Mouse (Mus musculus) CH12.LX (cell line): ENCODE measurements around the gene Rps2. TPM values are rescaled to one million over a fixed set of nuclear protein-coding genes. Genes with fewer than 3 reads are reported as not detected.

ENCODE experiments used
- DNase-seq: peaks from one replicate; pipeline ENCODE4 v3.0.0-alpha.2; 2013; ENCODE audit errors: extremely low read depth
- H3K27ac ChIP-seq: 2 replicates; pipeline ENCODE4 v1.5.1; 2012; ENCODE audit warnings: low read depth, mild to moderate bottlenecking, control low read depth, moderate library complexity; ENCODE audit not compliant: insufficient read depth
- H3K27me3 ChIP-seq: replicated peaks from 2 replicates; pipeline ENCODE3; 2012; ENCODE audit warnings: inconsistent platforms
- H3K36me3 ChIP-seq, 2 experiments: replicated peaks in 1 of 2; 2 replicates each; pipeline versions ENCODE3 to v1.6.1; 2012; ENCODE audit warnings: inconsistent platforms in 1 of 2, low read length in 1 of 2, mild to moderate bottlenecking in 1 of 2, mixed read lengths in 1 of 2, moderate library complexity in 1 of 2; ENCODE audit not compliant: control insufficient read depth in 1 of 2, insufficient read depth in 1 of 2
- H3K4me1 ChIP-seq, 2 experiments: 2 replicates each; pipeline ENCODE4 v1.6.1; 2012; ENCODE audit warnings: inconsistent platforms in 1 of 2, moderate library complexity in 1 of 2; ENCODE audit not compliant: insufficient read depth in 2 of 2, control insufficient read depth in 1 of 2
- H3K4me2 ChIP-seq: 2 replicates; pipeline ENCODE4 v1.6.1; 2012; ENCODE audit warnings: low read depth, mild to moderate bottlenecking, control low read depth; ENCODE audit not compliant: poor library complexity, insufficient read depth, severe bottlenecking
- H3K4me3 ChIP-seq, 3 experiments: fragments of 150-350 bp in 1 of 3; sonication (generic) in 1 of 3; replicated peaks in 1 of 3; 2 replicates each; pipeline versions ENCODE3 to v1.5.1; 2011 to 2012; ENCODE audit warnings: low read depth in 2 of 3, low read length in 2 of 3, mild to moderate bottlenecking in 2 of 3, moderate library complexity in 2 of 3, control low read depth in 1 of 3, improper control_type of control experiment in 1 of 3, inconsistent platforms in 1 of 3, mixed read lengths in 1 of 3; ENCODE audit not compliant: poor library complexity in 1 of 3
- H3K79me2 ChIP-seq: replicated peaks from 2 replicates; pipeline ENCODE4 v1.6.1; 2012; ENCODE audit warnings: mild to moderate bottlenecking, moderate library complexity; ENCODE audit not compliant: control insufficient read depth, poor library complexity, insufficient read depth, severe bottlenecking; ENCODE audit errors: extremely low read depth
- H3K9ac ChIP-seq: 2 replicates; pipeline ENCODE4 v1.6.1; 2012; ENCODE audit warnings: low read depth, mild to moderate bottlenecking, control low read depth, moderate library complexity; ENCODE audit not compliant: insufficient read depth
- H3K9me3 ChIP-seq: replicated peaks from 2 replicates; pipeline ENCODE3; 2012; ENCODE audit warnings: low read length, inconsistent platforms, mixed read lengths
- BHLHE40 ChIP-seq: IDR thresholded peaks from 2 replicates; pipeline ENCODE4 v1.6.1; 2011; ENCODE audit warnings: mild to moderate bottlenecking, low read depth, low read length, improper control_type of control experiment
- CHD2 ChIP-seq: IDR thresholded peaks from 2 replicates; pipeline ENCODE4 v1.6.1; 2011; ENCODE audit warnings: low read length, improper control_type of control experiment
- CTCF ChIP-seq, 2 experiments: IDR thresholded peaks in 1 of 2; conservative IDR thresholded peaks in 1 of 2; 2 replicates each; pipeline ENCODE4 v1.5.1; 2011 to 2012; ENCODE audit warnings: low read depth in 2 of 2, low read length in 2 of 2, improper control_type of control experiment in 1 of 2, inconsistent platforms in 1 of 2, mild to moderate bottlenecking in 1 of 2, moderate library complexity in 1 of 2
- ELF1 ChIP-seq: IDR thresholded peaks from 2 replicates; pipeline ENCODE4 v1.6.1; 2014; ENCODE audit warnings: low read depth, mild to moderate bottlenecking, inconsistent platforms, low read length, improper control_type of control experiment
- EP300 ChIP-seq: IDR thresholded peaks from 2 replicates; pipeline ENCODE4 v1.6.1; 2011; ENCODE audit warnings: low read length, improper control_type of control experiment
- ETS1 ChIP-seq: conservative IDR thresholded peaks from 2 replicates; pipeline ENCODE4 v1.6.1; 2012; ENCODE audit warnings: low read depth, mild to moderate bottlenecking, inconsistent platforms, low read length, improper control_type of control experiment, moderate library complexity
- HCFC1 ChIP-seq: IDR thresholded peaks from 2 replicates; pipeline ENCODE4 v1.6.1; 2012; ENCODE audit warnings: low read depth, mild to moderate bottlenecking, inconsistent platforms, low read length, improper control_type of control experiment
- IRF4 ChIP-seq: IDR thresholded peaks from 2 replicates; pipeline ENCODE4 v1.6.1; 2014; ENCODE audit warnings: low read depth, mild to moderate bottlenecking, inconsistent platforms, low read length, improper control_type of control experiment
- JUND ChIP-seq: conservative IDR thresholded peaks from 2 replicates; pipeline ENCODE4 v1.6.1; 2011; ENCODE audit warnings: low read depth, low read length, improper control_type of control experiment
- KAT2A ChIP-seq: IDR thresholded peaks from 2 replicates; pipeline ENCODE4 v1.6.1; 2012; ENCODE audit warnings: low read length, improper control_type of control experiment, inconsistent platforms; ENCODE audit not compliant: insufficient replicate concordance
- MAX ChIP-seq: IDR thresholded peaks from 2 replicates; pipeline ENCODE4 v1.6.1; 2011; ENCODE audit warnings: low read length, improper control_type of control experiment
- MAZ ChIP-seq: IDR thresholded peaks from 2 replicates; pipeline ENCODE4 v1.6.1; 2012; ENCODE audit warnings: low read depth, mild to moderate bottlenecking, inconsistent platforms, low read length, improper control_type of control experiment, moderate library complexity
- MEF2A ChIP-seq: IDR thresholded peaks from 2 replicates; pipeline ENCODE4 v1.6.1; 2014; ENCODE audit warnings: low read depth, mild to moderate bottlenecking, inconsistent platforms, low read length, improper control_type of control experiment, borderline replicate concordance
- MXI1 ChIP-seq: IDR thresholded peaks from 2 replicates; pipeline ENCODE4 v1.6.1; 2011; ENCODE audit warnings: mild to moderate bottlenecking, low read depth, low read length, improper control_type of control experiment
- NRF1 ChIP-seq: IDR thresholded peaks from 2 replicates; pipeline ENCODE4 v1.6.1; 2014; ENCODE audit warnings: low read depth, mild to moderate bottlenecking, inconsistent platforms, low read length, improper control_type of control experiment, moderate library complexity
- POLR2A ChIP-seq: IDR thresholded peaks from 2 replicates; pipeline ENCODE4 v1.6.1; 2011; ENCODE audit warnings: low read depth, mild to moderate bottlenecking, improper control_type of control experiment, low read length
- POLR2AphosphoS2 ChIP-seq: IDR thresholded peaks from 2 replicates; pipeline ENCODE4 v1.6.1; 2011; ENCODE audit warnings: low read depth, low read length, improper control_type of control experiment
- RAD21 ChIP-seq: IDR thresholded peaks from 2 replicates; pipeline ENCODE4 v1.6.1; 2011; ENCODE audit warnings: low read depth, mild to moderate bottlenecking, low read length, improper control_type of control experiment, moderate library complexity
- RCOR1 ChIP-seq: conservative IDR thresholded peaks from 2 replicates; pipeline ENCODE4 v1.6.1; 2012; ENCODE audit warnings: low read depth, mild to moderate bottlenecking, inconsistent platforms, low read length, improper control_type of control experiment
- SIN3A ChIP-seq: IDR thresholded peaks from 2 replicates; pipeline ENCODE4 v1.6.1; 2012; ENCODE audit warnings: low read length, improper control_type of control experiment, inconsistent platforms
- SMC3 ChIP-seq: IDR thresholded peaks from 2 replicates; pipeline ENCODE4 v1.6.1; 2011; ENCODE audit warnings: low read depth, low read length, improper control_type of control experiment
- TBP ChIP-seq: conservative IDR thresholded peaks from 2 replicates; pipeline ENCODE4 v1.6.1; 2011; ENCODE audit warnings: low read depth, low read length, improper control_type of control experiment
- TCF12 ChIP-seq: IDR thresholded peaks from 2 replicates; pipeline ENCODE4 v1.6.1; 2014; ENCODE audit warnings: low read depth, mild to moderate bottlenecking, inconsistent platforms, low read length, improper control_type of control experiment
- UBTF ChIP-seq: IDR thresholded peaks from 2 replicates; pipeline ENCODE4 v1.6.1; 2012; ENCODE audit warnings: low read depth, mild to moderate bottlenecking, inconsistent platforms, low read length, improper control_type of control experiment, moderate library complexity
- dilution Hi-C: fragments of 300-500 bp; cut with MboI; formaldehyde crosslinking; loops from 2 replicates; pipeline ENCODE4 v1.14.3; 2020; ENCODE audit warnings: low sequenced_read_pairs; ENCODE audit not compliant: extremely low pct_unique_long_range_greater_than_20kb, extremely low pct_ligation_motif_present
- in situ Hi-C: fragments of 300-500 bp; cut with MboI; formaldehyde crosslinking; loops from 3 replicates; pipeline ENCODE4 v1.14.3; 2019; ENCODE audit warnings: low sequenced_read_pairs, low pct_ligation_motif_present, low pct_unique_long_range_greater_than_20kb, mixed read lengths
- polyA plus RNA-seq: library from polyadenylated mRNA; unstranded; fragments of >175 nt; gene quantifications from 2 replicates; pipeline ENCODE4 v1.2.1, GENCODE M21; 2012; ENCODE audit warnings: low read depth; ENCODE audit not compliant: insufficient read length
- total RNA-seq, 2 experiments: library from RNA; depleted of rRNA; stranded (reverse); fragments of 300-350 nt in 1 of 2; fragments of >200 nt in 1 of 2; gene quantifications; 2 replicates each; pipeline ENCODE4 v1.2.3; 2012 to 2014

The Rps2 gene
- total and polyA plus RNA-seq, 3 experiments = 2,057 to 6,050 (median 5,410) TPM

DNA sequence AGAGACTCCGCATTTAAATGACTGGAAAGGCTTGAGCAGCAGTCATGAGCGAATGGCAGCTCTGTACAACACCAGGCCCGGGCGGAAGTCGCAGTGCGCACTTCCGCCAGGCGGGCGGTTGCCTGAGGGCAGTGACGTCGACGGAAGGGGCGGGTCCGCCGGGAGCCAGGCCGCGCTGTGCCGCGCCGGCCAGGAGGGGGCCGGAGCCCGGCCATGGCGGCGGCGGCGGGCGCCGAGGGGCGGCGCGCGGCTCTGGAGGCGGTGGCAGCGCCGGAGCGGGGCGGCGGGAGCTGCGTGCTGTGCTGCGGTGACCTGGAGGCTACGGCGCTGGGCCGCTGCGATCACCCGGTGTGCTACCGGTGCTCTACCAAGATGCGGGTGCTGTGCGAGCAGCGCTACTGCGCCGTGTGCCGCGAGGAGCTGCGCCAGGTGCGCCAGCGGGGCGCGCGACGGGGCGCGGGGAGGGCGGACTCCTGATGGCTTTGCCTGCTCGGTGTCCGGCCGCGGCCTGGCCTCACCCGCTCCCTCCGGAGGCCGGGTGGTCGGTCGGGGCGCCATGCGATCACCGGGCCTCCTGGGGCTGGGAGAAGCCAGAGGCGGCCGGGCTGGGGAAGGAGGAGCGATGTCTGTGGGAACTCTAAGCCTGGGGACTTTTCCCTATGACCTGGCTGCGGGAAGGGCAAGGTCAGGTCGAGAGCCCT lies 48.2 kb upstream of the Rps2 start, which contains the start of gene Zfp598:
Zfp598 (plus strand) TSS at position 143 of the 701 bp plus-strand sequence.
- TF ChIP-seq IRF4 = peak; percentile 26
- no peak for TF ChIP-seq RAD21
- TF ChIP-seq JUND = no peak
- TF ChIP-seq POLR2A = peak; percentile 88; the same call in 1 of the 2 replicates
- TF ChIP-seq CTCF (conservative IDR thresholded peaks at IDR 0.05 in 1 of 2, IDR thresholded peaks at IDR 0.05 in 1 of 2; ENCODE audit: low read depth in 2 of 2, low read length in 2 of 2) = peak in 1 of 2 experiments; percentile 41; a peak in 1 of 4 replicates
- TF ChIP-seq KAT2A = peak; percentile 82; the same call in 1 of the 2 replicates
- TF ChIP-seq TCF12 = peak; percentile 90
- peak; percentile 66 for TF ChIP-seq NRF1
- TF ChIP-seq MAX = peak; percentile 67
- TF ChIP-seq MEF2A = peak; percentile 67; the same call in 1 of the 2 replicates
- TF ChIP-seq TBP = peak; percentile 84; the same call in 1 of the 2 replicates
- TF ChIP-seq RCOR1 = no peak
- 0 out of 2 replicates have a peak, but pooled peaks have one; percentile 14 for TF ChIP-seq ETS1
- TF ChIP-seq ELF1 = peak; percentile 99
- TF ChIP-seq EP300 = no peak
- peak; percentile 83 for TF ChIP-seq SIN3A
- TF ChIP-seq SMC3 = no peak
- TF ChIP-seq CHD2 = no peak
- peak; percentile 57; the same call in 1 of the 2 replicates for TF ChIP-seq MAZ
- peak; percentile 78 for TF ChIP-seq UBTF
- TF ChIP-seq POLR2AphosphoS2 = peak; percentile 84; the same call in 1 of the 2 replicates
- peak; percentile 76 for TF ChIP-seq MXI1
- TF ChIP-seq BHLHE40 = 0 out of 2 replicates have a peak, but pooled peaks have one; percentile 18
- peak; percentile 89 for TF ChIP-seq HCFC1
- in situ Hi-C loops = loop anchor here (5.0 kb wide), 1 partner anchor 137 kb away; the partner anchor contains the start of gene Rab26

More for the DNA sequence above, 48.2 kb upstream of the Rps2 start, which contains the start of gene Zfp598:
- H3K27me3 ChIP-seq = no peaks in the 10 kb centered on the region
- H3K27ac ChIP-seq = peak within 1 kb of the TSS; percentile 79
- H3K9ac ChIP-seq = peak within 1 kb of the TSS; percentile 97
- peaks cover 9 to 16% of the 10 kb centered on the region in 2 experiments for H3K36me3 ChIP-seq
- no peaks in the 10 kb centered on the region for H3K9me3 ChIP-seq
- H3K4me3 ChIP-seq = peak within 1 kb of the TSS; percentile 88 to 99 (median 99)
- peak within 1 kb of the TSS; percentile 98 for H3K4me2 ChIP-seq
- H3K4me1 ChIP-seq = peaks cover 5 to 61% of the 10 kb centered on the region in 2 experiments; a peak in 2 of 4 replicates
- peaks cover 46% of the 10 kb centered on the region for H3K79me2 ChIP-seq
- peak; percentile 91 for DNase-seq
- dilution Hi-C loops = no loop called here
